Mouse (Mus musculus): ENCODE data around the gene Vmn1r180.
"Not testable (repeated sequence)": the region's sequence is repeated elsewhere in the genome, so short reads cannot be mapped to it uniquely, and the experiment has no call there.

The Vmn1r180 gene

DNA sequence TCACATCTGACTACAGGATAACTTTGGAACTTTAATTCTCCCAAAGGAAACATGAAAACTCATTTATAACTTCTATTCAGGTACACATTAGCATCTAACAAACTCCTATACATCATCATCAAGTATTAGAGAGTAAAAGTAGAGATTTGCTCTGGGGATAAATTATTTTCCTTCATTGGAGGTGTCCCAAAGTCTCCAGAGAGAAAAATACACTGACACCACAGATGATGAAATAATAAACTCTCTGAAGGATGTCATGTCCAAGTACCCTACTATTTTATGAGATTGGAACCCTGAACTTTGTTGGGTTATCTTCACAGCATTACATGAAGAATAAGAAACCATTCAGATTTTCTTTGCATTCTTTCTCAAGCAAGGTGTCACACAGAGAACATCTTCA is at the start of gene Vmn1r180:
Gene Vmn1r180 (plus strand): TSS at position 301 of the 400 bp plus-strand sequence.
- DNase-seq: no peak

DNA sequence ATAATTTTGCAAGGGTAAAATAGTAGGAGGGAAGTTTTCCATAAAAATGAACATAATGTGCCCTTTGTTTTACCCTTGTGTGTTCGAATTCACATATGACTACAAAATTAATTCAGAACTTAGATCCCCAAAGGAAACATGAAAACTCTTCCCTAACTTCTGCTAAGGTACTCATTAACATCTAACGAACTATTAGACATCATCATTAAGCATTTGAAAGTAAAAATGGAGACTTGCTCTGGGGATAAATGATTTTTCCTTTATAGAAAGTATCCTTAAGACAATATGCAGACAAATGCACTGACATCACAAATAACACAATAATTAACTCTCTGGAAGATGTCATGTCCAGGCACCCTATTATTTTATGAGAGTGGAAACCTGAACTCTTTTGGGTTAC is 23.8 kb upstream of the Vmn1r180 start, which contains the start of gene Vmn1r179:
Gene Vmn1r179 (plus strand): TSS at position 301 of the 400 bp plus-strand sequence.
- no peak for DNase-seq

DNA sequence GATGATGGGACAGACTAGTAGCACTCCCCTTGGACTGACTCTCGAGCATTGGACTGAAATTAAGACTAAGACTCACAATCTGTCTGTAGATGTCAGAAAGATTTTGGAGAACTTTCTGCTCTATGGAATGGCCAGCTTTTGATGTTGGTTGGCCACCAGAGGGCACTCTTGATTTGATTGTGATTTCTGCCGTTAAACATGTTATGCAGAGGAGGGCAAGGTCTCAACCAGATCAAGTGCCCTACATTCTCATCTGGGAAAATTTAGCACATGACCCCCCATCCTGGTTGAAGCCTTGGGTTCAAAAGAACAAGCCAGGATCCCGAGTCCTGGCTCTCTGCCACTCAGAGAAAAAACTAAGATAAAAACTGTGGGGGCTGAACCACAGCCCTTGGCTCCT is 17.6 kb downstream of the Vmn1r180 start:
- DNase-seq: not testable (repeated sequence)

DNA sequence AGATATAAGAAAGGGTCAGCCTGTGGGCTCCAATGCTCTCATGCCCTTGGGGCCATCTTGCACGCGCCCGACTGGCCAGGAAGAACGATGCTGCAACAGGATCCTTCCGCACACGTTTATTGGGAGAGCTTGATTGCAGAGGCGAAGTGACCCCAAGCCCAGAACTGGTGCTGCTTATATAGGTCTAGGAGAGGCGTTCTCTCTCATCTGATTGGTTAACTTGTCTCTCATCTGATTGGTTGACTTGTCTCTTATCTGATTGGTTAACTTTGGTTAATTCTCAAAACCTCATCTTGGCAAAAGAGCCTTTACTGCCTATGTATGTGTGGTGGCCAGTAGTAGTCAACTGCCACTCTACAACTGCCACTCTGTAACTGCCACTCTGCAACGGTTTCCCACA is 23.9 kb downstream of the Vmn1r180 start, which contains the start of gene Vmn1r181:
Gene Vmn1r181 (plus strand): TSS at position 301 of the 400 bp plus-strand sequence.
- DNase-seq: not testable (repeated sequence)

DNA sequence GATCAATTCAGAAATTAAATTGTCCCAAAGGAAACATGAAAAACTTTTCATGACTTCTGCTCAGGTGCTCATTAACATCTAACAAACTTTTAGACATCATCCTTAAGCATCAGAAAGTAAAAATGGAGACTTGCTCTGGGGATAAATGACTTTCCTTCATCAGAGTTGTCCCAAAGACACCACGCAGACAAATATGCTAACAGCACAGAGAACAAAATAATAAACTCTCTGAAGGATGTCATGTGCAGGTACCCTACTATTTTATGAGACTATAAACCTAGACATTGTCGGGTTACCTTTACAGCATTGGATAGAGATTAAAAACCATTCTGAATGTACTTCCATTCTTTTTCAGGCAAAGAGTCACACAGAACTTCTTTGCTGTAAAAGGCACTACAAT is 51.0 kb downstream of the Vmn1r180 start, which contains the start of gene V1rd19:
Gene V1rd19 (plus strand): TSS at position 301 of the 400 bp plus-strand sequence.
- no peak for DNase-seq

Data from spleen, adult 18-20 months (tissue).